Mouse (Mus musculus): Measurements from ENCODE around the gene Tmem262. TPM values are rescaled to one million over a fixed set of nuclear protein-coding genes. Genes with fewer than 3 reads are reported as not detected.

Tmem262 gene
- polyA plus RNA-seq, 1 experiment from 2014 or later = not detected

GRCm38 (mm10) chr19:6045366-6046293 is 34.2 kb upstream of the Tmem262 start:
- H3K9me3 ChIP-seq (ENCODE audit: control insufficient read depth, low read depth, low read length) = no peaks in the 10 kb centered on the region
- H3K4me2 ChIP-seq (replicated peaks; ENCODE audit: low read depth, low read length) = peak overlapping the region; percentile 84
- peak overlapping the region; percentile 89 for H3K4me3 ChIP-seq (ENCODE audit: low read depth, low read length)
- 12% methylated on average over 20 of the region's 20 CpGs for WGBS
- H3K27me3 ChIP-seq (ENCODE audit: control insufficient read depth, insufficient read depth, low read length) = no peaks in the 10 kb centered on the region
- H3K36me3 ChIP-seq (ENCODE audit: control insufficient read depth, insufficient read depth, low read length) = peaks cover 24% of the 10 kb centered on the region
- ATAC-seq (ENCODE audit: insufficient number of reproducible peaks, insufficient read depth, low FRiP score, low read depth) = peak; percentile 34; the same call in 1 of the 2 replicates
- peaks cover 13% of the 10 kb centered on the region for H3K4me1 ChIP-seq (ENCODE audit: control insufficient read depth, insufficient read depth, low read length)
- H3K27ac ChIP-seq (ENCODE audit: low read length) = peak overlapping the region; percentile 99
- H3K9ac ChIP-seq (replicated peaks; ENCODE audit: low read depth, low read length) = peak overlapping the region; percentile 87

GRCm38 (mm10) chr19:6046294-6047153 is 33.3 kb upstream of the Tmem262 start, which contains the start of gene Syvn1:
Gene Syvn1, plus strand, starts transcription at chr19:6046576.
- H3K4me2 ChIP-seq (replicated peaks; ENCODE audit: low read depth, low read length) = peak within 1 kb of the TSS; percentile 84
- under 1% methylated on average over 65 of the region's 65 CpGs for WGBS
- H3K9ac ChIP-seq (replicated peaks; ENCODE audit: low read depth, low read length) = peak within 1 kb of the TSS; percentile 87
- no peaks in the 10 kb centered on the region for H3K9me3 ChIP-seq (ENCODE audit: control insufficient read depth, low read depth, low read length)
- H3K27ac ChIP-seq (ENCODE audit: low read length) = peak within 1 kb of the TSS; percentile 99
- ATAC-seq (ENCODE audit: insufficient number of reproducible peaks, insufficient read depth, low FRiP score, low read depth) = peak; percentile 89
- H3K36me3 ChIP-seq (ENCODE audit: control insufficient read depth, insufficient read depth, low read length) = peaks cover 33% of the 10 kb centered on the region
- H3K4me1 ChIP-seq (ENCODE audit: control insufficient read depth, insufficient read depth, low read length) = peaks cover 13% of the 10 kb centered on the region
- H3K27me3 ChIP-seq (ENCODE audit: control insufficient read depth, insufficient read depth, low read length) = no peaks in the 10 kb centered on the region
- peak within 1 kb of the TSS; percentile 89 for H3K4me3 ChIP-seq (ENCODE audit: low read depth, low read length)

GRCm38 (mm10) chr19:6047154-6047898 is 32.5 kb upstream of the Tmem262 start:
- Histone ChIP-seq H3K4me1 (ENCODE audit: control insufficient read depth, insufficient read depth, low read length) (peaks cover 13% of the 10 kb centered on the region), H3K27ac (ENCODE audit: low read length) (peak overlapping the region; percentile 99), H3K4me2 (replicated peaks; ENCODE audit: low read depth, low read length) (peak overlapping the region; percentile 84), H3K4me3 (ENCODE audit: low read depth, low read length) (peak overlapping the region; percentile 89), H3K36me3 (ENCODE audit: control insufficient read depth, insufficient read depth, low read length) (peaks cover 41% of the 10 kb centered on the region), H3K27me3 (ENCODE audit: control insufficient read depth, insufficient read depth, low read length) (no peaks in the 10 kb centered on the region), H3K9ac (replicated peaks; ENCODE audit: low read depth, low read length) (peak overlapping the region; percentile 87), H3K9me3 (ENCODE audit: control insufficient read depth, low read depth, low read length) (no peaks in the 10 kb centered on the region)
- WGBS = 3% methylated on average over 40 of the region's 44 CpGs
- ATAC-seq (ENCODE audit: insufficient number of reproducible peaks, insufficient read depth, low FRiP score, low read depth) = peak; percentile 15

GRCm38 (mm10) chr19:6047899-6048166 is 32.0 kb upstream of the Tmem262 start:
- H3K4me2 ChIP-seq (replicated peaks; ENCODE audit: low read depth, low read length) = peak overlapping the region; percentile 84
- 80% methylated on average over 8 of the region's 8 CpGs for WGBS
- H3K4me3 ChIP-seq (ENCODE audit: low read depth, low read length) = peak overlapping the region; percentile 89
- no peaks in the 10 kb centered on the region for H3K9me3 ChIP-seq (ENCODE audit: control insufficient read depth, low read depth, low read length)
- H3K36me3 ChIP-seq (ENCODE audit: control insufficient read depth, insufficient read depth, low read length) = peaks cover 46% of the 10 kb centered on the region
- no peak for ATAC-seq (ENCODE audit: insufficient number of reproducible peaks, insufficient read depth, low FRiP score, low read depth)
- H3K27me3 ChIP-seq (ENCODE audit: control insufficient read depth, insufficient read depth, low read length) = no peaks in the 10 kb centered on the region
- peak overlapping the region; percentile 87; the same call in 1 of the 2 replicates for H3K9ac ChIP-seq (replicated peaks; ENCODE audit: low read depth, low read length)
- peaks cover 13% of the 10 kb centered on the region for H3K4me1 ChIP-seq (ENCODE audit: control insufficient read depth, insufficient read depth, low read length)
- H3K27ac ChIP-seq (ENCODE audit: low read length) = no peak overlapping the region

GRCm38 (mm10) chr19:6048681-6049410 is 31.0 kb upstream of the Tmem262 start:
- Histone ChIP-seq H3K4me1 (ENCODE audit: control insufficient read depth, insufficient read depth, low read length) (peaks cover 13% of the 10 kb centered on the region), H3K9ac (replicated peaks; ENCODE audit: low read depth, low read length) (no peak overlapping the region), H3K27me3 (ENCODE audit: control insufficient read depth, insufficient read depth, low read length) (no peaks in the 10 kb centered on the region), H3K9me3 (ENCODE audit: control insufficient read depth, low read depth, low read length) (no peaks in the 10 kb centered on the region), H3K4me3 (ENCODE audit: low read depth, low read length) (no peak overlapping the region), H3K36me3 (ENCODE audit: control insufficient read depth, insufficient read depth, low read length) (peaks cover 56% of the 10 kb centered on the region), H3K27ac (ENCODE audit: low read length) (no peak overlapping the region), H3K4me2 (replicated peaks; ENCODE audit: low read depth, low read length) (no peak overlapping the region)
- ATAC-seq (ENCODE audit: insufficient number of reproducible peaks, insufficient read depth, low FRiP score, low read depth) = no peak
- 88% methylated on average over 11 of the region's 11 CpGs for WGBS

- no peak overlapping the region for H3K4me2 ChIP-seq (replicated peaks; ENCODE audit: low read depth, low read length)
- no peaks in the 10 kb centered on the region for H3K27me3 ChIP-seq (ENCODE audit: control insufficient read depth, insufficient read depth, low read length)
- ATAC-seq (ENCODE audit: insufficient number of reproducible peaks, insufficient read depth, low FRiP score, low read depth) = no peak
- H3K9ac ChIP-seq (replicated peaks; ENCODE audit: low read depth, low read length) = no peak overlapping the region
- H3K4me1 ChIP-seq (ENCODE audit: control insufficient read depth, insufficient read depth, low read length) = peaks cover 12% of the 10 kb centered on the region
- peaks cover 69% of the 10 kb centered on the region for H3K36me3 ChIP-seq (ENCODE audit: control insufficient read depth, insufficient read depth, low read length)
- H3K27ac ChIP-seq (ENCODE audit: low read length) = no peak overlapping the region
- no peaks in the 10 kb centered on the region for H3K9me3 ChIP-seq (ENCODE audit: control insufficient read depth, low read depth, low read length)
- WGBS = 92% methylated on average over 7 of the region's 7 CpGs
- no peak overlapping the region for H3K4me3 ChIP-seq (ENCODE audit: low read depth, low read length)
These were observed 27.3 kb upstream of the Tmem262 start for GRCm38 (mm10) chr19:6052516-6052915.

GRCm38 (mm10) chr19:6054296-6054695 is 25.5 kb upstream of the Tmem262 start:
- Histone ChIP-seq H3K4me3 (ENCODE audit: low read depth, low read length) (no peak overlapping the region), H3K27me3 (ENCODE audit: control insufficient read depth, insufficient read depth, low read length) (no peaks in the 10 kb centered on the region), H3K4me2 (replicated peaks; ENCODE audit: low read depth, low read length) (no peak overlapping the region), H3K9ac (replicated peaks; ENCODE audit: low read depth, low read length) (no peak overlapping the region), H3K36me3 (ENCODE audit: control insufficient read depth, insufficient read depth, low read length) (peaks cover 66% of the 10 kb centered on the region), H3K4me1 (ENCODE audit: control insufficient read depth, insufficient read depth, low read length) (peaks cover 10% of the 10 kb centered on the region; the same call in 1 of the 2 replicates), H3K27ac (ENCODE audit: low read length) (no peak overlapping the region), H3K9me3 (ENCODE audit: control insufficient read depth, low read depth, low read length) (no peaks in the 10 kb centered on the region)
- ATAC-seq (ENCODE audit: insufficient number of reproducible peaks, insufficient read depth, low FRiP score, low read depth) = no peak
- WGBS = 79% methylated on average over 5 of the region's 5 CpGs

Data from stomach, embryonic 14.5 days (tissue).